Mouse (Mus musculus): ENCODE results near the gene Pwp2.
"Not testable (repeated sequence)": the region's sequence is repeated elsewhere in the genome, so short reads cannot be mapped to it uniquely, and the experiment has no call there.

Gene Pwp2

GRCm38 (mm10) chr10:78139572-78140250 lies 45.2 kb downstream of the Pwp2 start:
- no peak for DNase-seq

- no peak for DNase-seq
Measured at GRCm38 (mm10) chr10:78138812-78139523, 46.0 kb downstream of the Pwp2 start.

- no peak for DNase-seq
Measured at GRCm38 (mm10) chr10:78137191-78137590, 47.8 kb downstream of the Pwp2 start.

- no peak for DNase-seq
Measured at GRCm38 (mm10) chr10:78135947-78136346, 49.0 kb downstream of the Pwp2 start.

- DNase-seq, result no peak
Measured at GRCm38 (mm10) chr10:78134975-78135798, 49.8 kb downstream of the Pwp2 start.

- no peak for DNase-seq
Measured at GRCm38 (mm10) chr10:78134400-78134799, 50.5 kb downstream of the Pwp2 start.

GRCm38 (mm10) chr10:78129998-78130397 lies 55.0 kb downstream of the Pwp2 start:
- no peak for DNase-seq

- DNase-seq, result peak; percentile 15 to 22
Measured at GRCm38 (mm10) chr10:78129423-78129822, 55.5 kb downstream of the Pwp2 start.

- no peak for DNase-seq
Measured at GRCm38 (mm10) chr10:78128647-78129046, 56.3 kb downstream of the Pwp2 start.

- no peak for DNase-seq
Measured at GRCm38 (mm10) chr10:78127931-78128330, 57.0 kb downstream of the Pwp2 start.

GRCm38 (mm10) chr10:78127046-78127870 lies 57.7 kb downstream of the Pwp2 start:
- no peak for DNase-seq

GRCm38 (mm10) chr10:78126311-78126710 lies 58.6 kb downstream of the Pwp2 start:
- DNase-seq, result no peak

GRCm38 (mm10) chr10:78125061-78125460 lies 59.9 kb downstream of the Pwp2 start:
- not testable (repeated sequence) for DNase-seq

GRCm38 (mm10) chr10:78124137-78124536 lies 60.8 kb downstream of the Pwp2 start:
- not testable (repeated sequence) for DNase-seq

All from cerebellum, postnatal 36 days (tissue).